Mouse (Mus musculus): ENCODE results near the gene Ndufa11. TPM values are rescaled to one million over a fixed set of nuclear protein-coding genes. Genes with fewer than 3 reads are reported as not detected.
A peak's percentile ranks its signal among the peaks of the same experiment; 100 is the strongest.

Gene Ndufa11
- total and polyA plus RNA-seq, 3 experiments = 748 to 1,786 (median 906) TPM

DNA sequence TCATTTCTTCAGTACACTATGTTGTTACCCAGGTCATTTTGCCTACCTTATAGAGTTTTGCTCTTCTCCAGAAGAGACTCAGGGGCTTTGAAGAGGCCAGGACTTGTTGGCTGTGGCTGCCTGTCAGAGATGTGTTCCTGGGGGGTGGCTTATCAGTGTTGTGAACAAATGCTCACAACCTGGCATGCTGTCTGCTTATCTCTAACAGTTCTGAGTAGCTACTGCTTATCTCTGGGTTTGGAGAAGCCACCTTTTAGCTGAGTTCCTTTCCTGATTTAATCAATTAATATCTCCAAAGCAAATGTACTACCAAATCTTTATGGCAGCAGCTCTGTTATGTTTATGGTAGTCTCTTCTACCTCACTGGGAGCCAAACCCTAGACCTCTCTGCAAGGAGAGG, 29.5 kb upstream of the Ndufa11 start:
- TF ChIP-seq CTCF (IDR thresholded peaks at IDR 0.05) (no peak), EP300 (IDR thresholded peaks at IDR 0.05; ENCODE audit: insufficient read depth, low read depth, low read length) (no peak), POLR2A (IDR thresholded peaks at IDR 0.05; ENCODE audit: insufficient read depth, low read depth, low read length) (no peak)
- H3K4me3 ChIP-seq = no peak overlapping the region
- peaks cover 5% of the 10 kb centered on the region; the same call in 1 of the 2 replicates for H3K4me1 ChIP-seq (ENCODE audit: control insufficient read depth, insufficient read depth, low read length)
- H3K79me2 ChIP-seq (replicated peaks; ENCODE audit: control insufficient read depth, insufficient read depth, low read length) = peaks cover 11% of the 10 kb centered on the region
- no peaks in the 10 kb centered on the region for H3K36me3 ChIP-seq (ENCODE audit: control insufficient read depth, insufficient read depth, low read length)
- intact Hi-C loops (cut with DNase I) = no loop called here
- no peak for DNase-seq
- no peak overlapping the region for H3K27ac ChIP-seq
- no peak overlapping the region for H3K9ac ChIP-seq (ENCODE audit: low read depth, low read length)
- H3K27me3 ChIP-seq (ENCODE audit: control insufficient read depth, insufficient read depth, low read length) = no peaks in the 10 kb centered on the region

GRCm38 (mm10) chr17:56688689-56689088, 28.9 kb upstream of the Ndufa11 start:
- no peaks in the 10 kb centered on the region for H3K36me3 ChIP-seq (ENCODE audit: control insufficient read depth, insufficient read depth, low read length)

DNA sequence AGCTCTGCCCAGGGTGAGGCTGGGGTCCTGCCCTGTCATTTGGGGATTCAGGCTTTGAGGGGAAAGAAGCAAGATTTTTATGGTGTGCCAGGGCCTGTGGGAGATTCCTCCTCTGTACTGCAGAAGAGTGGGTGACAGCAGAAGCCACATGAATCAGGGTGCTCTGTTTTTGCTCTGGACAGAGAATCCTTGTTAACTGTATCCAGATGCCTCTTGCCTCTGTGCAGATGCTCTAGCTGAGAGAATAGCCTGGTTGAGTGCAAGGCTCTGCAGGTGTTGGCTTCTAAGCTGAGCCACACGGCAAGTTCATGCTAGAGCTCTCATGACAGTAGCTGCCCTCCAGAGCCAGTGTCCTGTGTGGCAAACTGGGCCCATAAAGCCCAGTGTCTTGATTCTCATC, 24.2 kb upstream of the Ndufa11 start:
- Histone ChIP-seq H3K27ac (no peak overlapping the region), H3K4me1 (ENCODE audit: control insufficient read depth, insufficient read depth, low read length) (peaks cover 3% of the 10 kb centered on the region), H3K36me3 (ENCODE audit: control insufficient read depth, insufficient read depth, low read length) (no peaks in the 10 kb centered on the region), H3K9ac (ENCODE audit: low read depth, low read length) (no peak overlapping the region), H3K79me2 (replicated peaks; ENCODE audit: control insufficient read depth, insufficient read depth, low read length) (peaks cover 4% of the 10 kb centered on the region), H3K27me3 (ENCODE audit: control insufficient read depth, insufficient read depth, low read length) (no peaks in the 10 kb centered on the region), H3K4me3 (no peak overlapping the region)
- WGBS = 59% methylated on average over 1 of the region's 1 CpGs
- TF ChIP-seq EP300 (IDR thresholded peaks at IDR 0.05; ENCODE audit: insufficient read depth, low read depth, low read length) (no peak), POLR2A (IDR thresholded peaks at IDR 0.05; ENCODE audit: insufficient read depth, low read depth, low read length) (no peak), CTCF (IDR thresholded peaks at IDR 0.05) (no peak)
- no peak for DNase-seq
- intact Hi-C loops (cut with DNase I) = no loop called here

More at GRCm38 (mm10) chr17:56688689-56689088, 28.9 kb upstream of the Ndufa11 start:
- Histone ChIP-seq H3K27me3 (ENCODE audit: control insufficient read depth, insufficient read depth, low read length) (no peaks in the 10 kb centered on the region), H3K27ac (no peak overlapping the region), H3K4me3 (no peak overlapping the region), H3K79me2 (replicated peaks; ENCODE audit: control insufficient read depth, insufficient read depth, low read length) (peaks cover 10% of the 10 kb centered on the region), H3K9ac (ENCODE audit: low read depth, low read length) (no peak overlapping the region), H3K4me1 (ENCODE audit: control insufficient read depth, insufficient read depth, low read length) (peaks cover 4% of the 10 kb centered on the region)
- DNase-seq = no peak
- 80% methylated on average over 2 of the region's 2 CpGs for WGBS
- TF ChIP-seq POLR2A (IDR thresholded peaks at IDR 0.05; ENCODE audit: insufficient read depth, low read depth, low read length) (no peak), EP300 (IDR thresholded peaks at IDR 0.05; ENCODE audit: insufficient read depth, low read depth, low read length) (no peak), CTCF (IDR thresholded peaks at IDR 0.05) (no peak)
- intact Hi-C loops (cut with DNase I) = no loop called here

- Histone ChIP-seq H3K27ac (no peak overlapping the region), H3K36me3 (ENCODE audit: control insufficient read depth, insufficient read depth, low read length) (no peaks in the 10 kb centered on the region), H3K4me1 (ENCODE audit: control insufficient read depth, insufficient read depth, low read length) (peaks cover 3% of the 10 kb centered on the region), H3K27me3 (ENCODE audit: control insufficient read depth, insufficient read depth, low read length) (no peaks in the 10 kb centered on the region), H3K4me3 (no peak overlapping the region), H3K79me2 (replicated peaks; ENCODE audit: control insufficient read depth, insufficient read depth, low read length) (peaks cover 2% of the 10 kb centered on the region; the same call in 1 of the 2 replicates), H3K9ac (ENCODE audit: low read depth, low read length) (no peak overlapping the region)
- TF ChIP-seq CTCF (IDR thresholded peaks at IDR 0.05) (peak; percentile 51), POLR2A (IDR thresholded peaks at IDR 0.05; ENCODE audit: insufficient read depth, low read depth, low read length) (no peak)
- intact Hi-C loops (cut with DNase I) = no loop called here
- 40% methylated on average over 6 of the region's 6 CpGs for WGBS
- DNase-seq = peak; percentile 46 to 60
Observed at GRCm38 (mm10) chr17:56693851-56694310, 23.7 kb upstream of the Ndufa11 start.

DNA sequence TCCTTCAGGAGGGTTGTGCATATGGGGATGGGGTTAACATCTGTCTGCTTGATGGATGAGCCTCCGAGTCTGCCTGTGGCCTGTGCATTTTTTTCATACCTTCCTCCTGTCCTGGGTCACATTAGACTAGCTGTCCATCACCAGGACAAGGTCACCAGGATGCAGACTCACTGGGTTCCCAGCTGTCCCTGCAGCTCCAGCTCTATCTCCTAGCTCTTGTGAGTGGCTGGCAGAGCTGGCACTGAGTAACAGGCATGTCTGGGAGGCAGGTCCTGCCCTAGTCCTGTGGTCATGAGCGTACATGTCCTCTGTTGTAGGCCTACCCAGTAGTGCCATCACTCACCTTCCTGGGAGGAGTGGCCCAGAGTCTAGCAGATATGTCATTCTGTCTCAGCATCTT, 17.1 kb upstream of the Ndufa11 start:
- Histone ChIP-seq H3K9ac (ENCODE audit: low read depth, low read length) (no peak overlapping the region), H3K4me1 (ENCODE audit: control insufficient read depth, insufficient read depth, low read length) (no peaks in the 10 kb centered on the region; the same call in 1 of the 2 replicates), H3K4me3 (no peak overlapping the region), H3K79me2 (replicated peaks; ENCODE audit: control insufficient read depth, insufficient read depth, low read length) (no peaks in the 10 kb centered on the region; the same call in 1 of the 2 replicates), H3K27me3 (ENCODE audit: control insufficient read depth, insufficient read depth, low read length) (no peaks in the 10 kb centered on the region), H3K27ac (no peak overlapping the region), H3K36me3 (ENCODE audit: control insufficient read depth, insufficient read depth, low read length) (peaks cover 2% of the 10 kb centered on the region; the same call in 1 of the 2 replicates)
- intact Hi-C loops (cut with DNase I) = no loop called here
- 62% methylated on average over 2 of the region's 2 CpGs for WGBS
- DNase-seq = peak in 1 of 2 experiments; percentile 41
- no peak for TF ChIP-seq CTCF (IDR thresholded peaks at IDR 0.05)
- 0 out of 2 replicates have a peak, but pooled peaks have one; percentile 41 for TF ChIP-seq EP300 (IDR thresholded peaks at IDR 0.05; ENCODE audit: insufficient read depth, low read depth, low read length)

- H3K36me3 ChIP-seq (ENCODE audit: control insufficient read depth, insufficient read depth, low read length) = peaks cover 2% of the 10 kb centered on the region; the same call in 1 of the 2 replicates
- no peaks in the 10 kb centered on the region for H3K79me2 ChIP-seq (replicated peaks; ENCODE audit: control insufficient read depth, insufficient read depth, low read length)
- no peak overlapping the region for H3K9ac ChIP-seq (ENCODE audit: low read depth, low read length)
- intact Hi-C loops (cut with DNase I) = no loop called here
- no peak for TF ChIP-seq CTCF (IDR thresholded peaks at IDR 0.05)
- TF ChIP-seq POLR2A (IDR thresholded peaks at IDR 0.05; ENCODE audit: insufficient read depth, low read depth, low read length) = no peak
- TF ChIP-seq EP300 (IDR thresholded peaks at IDR 0.05; ENCODE audit: insufficient read depth, low read depth, low read length) = peak; percentile 54; the same call in 1 of the 2 replicates
- H3K4me3 ChIP-seq = no peak overlapping the region
- no peak overlapping the region; the same call in none of the 2 replicates for H3K27ac ChIP-seq
- no peak for DNase-seq
- no peaks in the 10 kb centered on the region; the same call in 1 of the 2 replicates for H3K4me1 ChIP-seq (ENCODE audit: control insufficient read depth, insufficient read depth, low read length)
- no peaks in the 10 kb centered on the region for H3K27me3 ChIP-seq (ENCODE audit: control insufficient read depth, insufficient read depth, low read length)
- WGBS = 58% methylated on average over 4 of the region's 4 CpGs
Observed at GRCm38 (mm10) chr17:56703038-56703437, 14.5 kb upstream of the Ndufa11 start.
